Mouse (Mus musculus) adipocyte (in vitro differentiated cells): ENCODE data around the gene Lig3.
A peak's percentile ranks its signal among the peaks of the same experiment; 100 is the strongest.
"Not testable (repeated sequence)": the region's sequence is repeated elsewhere in the genome, so short reads cannot be mapped to it uniquely, and the experiment has no call there.

Experiments
- DNase-seq: peaks from one replicate; pipeline ENCODE4 v3.0.0-alpha.2; 2016; ENCODE audit warnings: low spot score

Lig3 gene

DNA sequence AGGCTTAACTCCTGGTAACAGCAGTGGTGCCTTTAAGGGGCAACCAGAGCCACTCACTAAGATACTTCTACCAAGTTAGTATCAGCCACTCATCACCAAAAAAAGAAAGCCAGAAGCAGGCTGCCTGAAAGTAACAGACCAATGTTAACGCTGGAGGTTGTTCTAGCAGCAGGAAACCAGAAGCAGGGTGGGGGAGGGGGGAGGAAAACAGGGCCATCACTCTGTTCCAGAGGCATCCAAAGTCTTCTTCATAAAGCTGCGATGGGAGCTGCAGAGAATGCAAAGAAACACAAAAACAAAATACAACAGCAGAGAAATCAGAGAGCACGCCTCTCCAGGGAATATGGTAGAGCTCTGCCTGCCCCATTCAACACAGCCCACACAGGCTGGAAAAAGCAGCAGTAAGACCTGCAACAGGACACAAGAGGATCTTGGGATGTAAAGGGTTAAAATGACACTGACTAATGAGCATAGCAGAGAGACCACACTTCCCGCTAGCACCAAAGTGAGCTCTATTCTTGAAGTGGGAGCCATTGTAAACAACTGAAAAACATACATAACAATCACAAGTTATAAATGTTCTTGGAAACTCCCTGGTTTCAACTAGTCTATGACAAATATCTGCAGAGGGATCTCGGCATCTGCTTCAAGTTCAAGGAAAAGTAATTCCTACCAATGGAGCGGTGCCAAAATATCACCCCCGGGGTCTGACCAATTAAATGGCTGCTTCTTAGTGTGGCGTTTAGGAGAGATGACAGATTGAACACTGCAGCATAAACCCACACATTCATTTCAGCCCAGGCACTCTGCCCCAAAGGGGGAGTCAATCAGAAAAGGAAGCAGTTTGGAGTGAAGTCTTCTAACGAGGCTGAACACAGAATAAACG lies 50.3 kb downstream of the Lig3 start:
- DNase-seq, result no peak

- DNase-seq, result not testable (repeated sequence)
These were observed 51.5 kb downstream of the Lig3 start for GRCm38 (mm10) chr11:82832402-82832801.

- no peak for DNase-seq
These were observed 53.0 kb downstream of the Lig3 start for GRCm38 (mm10) chr11:82833929-82834328.

- DNase-seq, result not testable (repeated sequence)
These were observed 53.5 kb downstream of the Lig3 start for GRCm38 (mm10) chr11:82834359-82834758.

DNA sequence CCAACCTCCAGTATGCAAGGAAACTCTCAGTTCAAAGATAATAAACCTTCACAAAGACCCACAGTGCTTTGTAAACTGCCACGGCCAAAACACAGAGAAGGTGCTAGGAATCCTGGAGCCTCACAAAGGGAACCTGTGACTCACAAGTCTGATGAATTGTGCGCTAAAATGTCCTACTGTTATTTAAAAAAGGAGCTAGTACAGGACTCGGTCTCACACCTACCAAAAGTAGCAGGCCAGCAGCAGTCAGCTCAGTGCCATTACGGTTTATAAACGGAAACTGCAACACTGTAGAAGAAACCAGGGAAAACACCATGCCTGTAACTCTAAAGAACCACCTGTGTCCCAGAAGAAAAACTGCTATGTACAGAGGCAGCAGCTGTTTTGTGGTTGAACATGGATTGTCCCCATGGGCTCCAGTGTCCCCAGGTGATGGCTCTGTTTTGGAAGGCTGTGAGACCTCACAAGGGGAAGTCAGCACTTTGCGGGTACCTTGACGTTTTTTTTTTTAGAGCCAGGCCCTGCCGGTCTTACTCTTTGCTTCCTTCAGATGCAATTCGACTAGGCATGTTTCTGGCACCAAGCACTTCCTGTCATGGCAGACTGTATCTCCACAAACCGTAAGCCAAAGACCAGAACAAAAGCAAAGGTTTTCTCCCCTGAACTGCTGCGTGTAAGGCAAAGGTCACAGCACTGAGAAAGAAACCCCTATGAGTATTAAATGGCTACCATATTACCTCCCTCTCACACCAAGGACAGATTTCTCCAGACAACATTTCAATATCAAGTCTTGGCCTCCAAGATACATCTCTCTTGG lies 54.9 kb downstream of the Lig3 start:
- DNase-seq, result no peak

- no peak for DNase-seq
These were observed 56.3 kb downstream of the Lig3 start for GRCm38 (mm10) chr11:82837192-82837591.

DNA sequence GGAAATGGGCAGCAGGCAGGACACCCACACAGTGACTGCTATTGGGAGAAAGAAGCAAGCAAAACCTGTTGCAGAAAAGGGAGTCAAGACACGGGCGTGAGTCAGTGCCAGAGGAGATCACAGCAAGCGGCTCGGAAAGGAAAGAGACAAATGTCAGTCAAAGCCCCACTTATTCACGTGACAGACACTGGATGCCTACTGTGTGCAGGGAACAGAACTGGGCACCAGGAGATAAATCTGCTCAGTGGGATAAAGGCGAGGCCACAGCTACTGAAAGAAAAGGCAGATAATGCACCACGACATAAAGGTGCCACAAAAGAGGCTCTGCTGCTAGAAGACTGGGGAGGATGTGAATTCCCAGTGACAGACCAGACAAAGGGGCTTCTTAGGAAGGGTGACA lies 56.9 kb downstream of the Lig3 start:
- DNase-seq, result no peak

DNA sequence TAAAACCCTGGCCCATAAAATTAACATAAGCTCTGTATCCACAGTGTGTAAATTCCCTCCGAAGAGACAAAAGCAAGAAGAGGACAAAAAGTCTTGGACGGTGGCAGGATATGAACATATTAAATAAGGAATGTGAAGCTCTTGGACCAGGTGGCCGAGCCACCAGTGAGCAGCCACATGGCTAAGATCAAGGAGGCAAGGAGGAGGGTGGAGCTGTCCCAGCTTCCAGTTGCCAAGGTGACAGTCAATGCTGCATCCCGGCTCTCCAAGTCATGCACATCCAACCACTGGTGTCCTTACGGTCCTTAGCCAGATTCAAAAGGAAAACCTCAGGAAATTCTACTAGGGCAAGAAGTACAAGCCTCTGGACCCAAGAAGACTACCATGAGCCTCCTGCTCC lies 57.6 kb downstream of the Lig3 start:
- DNase-seq, result no peak

- peak; percentile 51 for DNase-seq
These were observed 64.0 kb downstream of the Lig3 start for GRCm38 (mm10) chr11:82844771-82845414.

- DNase-seq, result peak; percentile 90
These were observed 64.6 kb downstream of the Lig3 start for GRCm38 (mm10) chr11:82845415-82846078.

DNA sequence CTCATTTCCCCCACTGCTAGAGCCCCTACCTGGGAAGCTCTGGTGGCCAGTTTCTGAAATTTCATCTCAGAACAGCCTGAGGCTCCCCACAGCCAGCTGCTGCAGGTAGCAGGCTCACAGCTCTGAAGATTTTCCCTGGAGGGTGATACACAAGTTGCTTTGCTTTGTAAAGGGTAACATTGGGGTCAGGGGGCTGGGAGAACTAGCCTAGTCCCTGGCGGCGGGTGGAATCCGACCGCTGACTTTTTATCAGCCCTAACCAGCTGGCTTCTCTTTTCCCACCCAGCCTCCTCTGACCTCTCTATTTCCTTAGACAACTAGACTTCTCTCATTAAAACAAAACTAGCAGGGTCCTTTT lies 65.2 kb downstream of the Lig3 start:
- DNase-seq, result no peak

DNA sequence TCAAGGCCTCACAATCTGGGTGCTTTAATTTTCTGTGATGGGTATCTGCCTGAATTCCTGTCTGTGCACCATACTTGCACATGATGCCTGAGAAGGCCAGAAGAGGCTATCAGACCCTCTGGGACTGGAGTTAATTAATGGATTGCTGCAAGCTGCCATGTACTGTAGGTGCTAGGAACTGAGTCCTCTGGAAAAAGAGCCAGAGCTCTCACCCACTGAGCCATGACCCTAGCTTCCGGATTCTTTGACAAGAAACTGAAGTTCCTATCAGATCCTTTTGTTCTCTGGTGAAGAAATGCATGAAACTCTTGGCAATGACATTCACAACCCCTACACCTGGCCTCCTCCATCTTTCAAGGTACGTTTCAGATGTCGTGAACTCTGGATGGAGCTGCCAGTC lies 66.0 kb downstream of the Lig3 start:
- DNase-seq, result no peak

GRCm38 (mm10) chr11:82847571-82848000 lies 66.7 kb downstream of the Lig3 start:
- no peak for DNase-seq

DNA sequence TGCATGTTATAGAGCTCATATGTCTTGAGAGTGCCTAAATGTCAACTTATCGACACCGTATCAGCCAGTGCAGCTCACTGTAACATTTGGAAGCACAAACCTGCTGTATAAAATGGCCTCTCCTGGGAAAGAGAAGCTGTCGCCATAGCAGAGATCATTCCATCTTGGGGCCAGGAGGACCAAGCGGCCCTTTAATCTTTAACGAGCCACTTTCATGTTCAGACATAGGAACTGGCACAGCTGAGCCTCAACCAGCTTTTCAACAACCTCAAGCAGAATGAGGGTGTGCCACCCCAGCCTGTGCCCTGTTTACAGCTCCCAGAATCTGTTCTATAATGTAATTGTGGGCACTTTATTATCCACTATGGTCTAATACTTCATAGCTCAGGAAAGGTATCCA lies 69.4 kb downstream of the Lig3 start:
- no peak for DNase-seq

- DNase-seq, result no peak
These were observed 71.2 kb downstream of the Lig3 start for GRCm38 (mm10) chr11:82852115-82852514.

- no peak for DNase-seq
These were observed 71.6 kb downstream of the Lig3 start for GRCm38 (mm10) chr11:82852540-82852939.

- DNase-seq, result no peak
These were observed 72.0 kb downstream of the Lig3 start for GRCm38 (mm10) chr11:82852958-82853357.
